Mouse (Mus musculus) heart, embryonic 13.5 days (tissue): ENCODE data around the gene Zfp688. TPM values are rescaled to one million over a fixed set of nuclear protein-coding genes. Genes with fewer than 3 reads are reported as not detected.
"Not testable (repeated sequence)": the region's sequence is repeated elsewhere in the genome, so short reads cannot be mapped to it uniquely, and the experiment has no call there.

Source experiments
- ATAC-seq: fragments of 200-750 bp; cut with Nextera tagmentation; 2 replicates; pipeline ENCODE4 v1.8.0; 2017; ENCODE audit warnings: moderate TSS enrichment; ENCODE audit not compliant: insufficient number of reproducible peaks, low FRiP score, low TSS enrichment; ENCODE audit errors: extremely low read depth
- H3K27ac ChIP-seq: fragments of 300-500 bp; sonication (generic); replicated peaks from 2 replicates; pipeline ENCODE4 v1.5.1; 2015; ENCODE audit warnings: moderate library complexity, mild to moderate bottlenecking, inconsistent platforms
- H3K27me3 ChIP-seq: fragments of 300-500 bp; sonication (generic); replicated peaks from 2 replicates; pipeline ENCODE4 v1.6.1; 2015; ENCODE audit warnings: mild to moderate bottlenecking, inconsistent platforms
- H3K36me3 ChIP-seq: fragments of 300-500 bp; sonication (generic); 2 replicates; pipeline ENCODE4 v1.6.1; 2015; ENCODE audit warnings: mild to moderate bottlenecking, inconsistent platforms
- H3K4me1 ChIP-seq: fragments of 300-500 bp; sonication (generic); 2 replicates; pipeline ENCODE4 v1.6.1; 2015; ENCODE audit warnings: inconsistent platforms
- H3K4me2 ChIP-seq: fragments of 300-500 bp; sonication (generic); 2 replicates; pipeline ENCODE4 v1.6.1; 2015; ENCODE audit warnings: inconsistent platforms, mild to moderate bottlenecking, moderate library complexity
- H3K4me3 ChIP-seq: fragments of 300-500 bp; sonication (generic); 2 replicates; pipeline ENCODE4 v1.5.1; 2015; ENCODE audit warnings: moderate library complexity, mild to moderate bottlenecking, inconsistent platforms
- H3K9ac ChIP-seq: fragments of 300-500 bp; sonication (generic); 2 replicates; pipeline ENCODE4 v1.6.1; 2015; ENCODE audit warnings: inconsistent platforms, mild to moderate bottlenecking, moderate library complexity
- H3K9me3 ChIP-seq: fragments of 300-500 bp; sonication (generic); 2 replicates; pipeline ENCODE4 v1.6.1; 2016; ENCODE audit warnings: inconsistent platforms
- WGBS: fragments of 180-500 bp; shearing (Covaris S2); methylation state at CpG from one replicate; pipeline ENCODE4 v1.1.7; 2015; ENCODE audit warnings: mixed read lengths; 5-methylcytosine and 5-hydroxymethylcytosine counted together
- polyA plus RNA-seq: library from polyadenylated mRNA; unstranded; fragments of >200 nt; fragmentation: Nextera tagmentation; extraction: Ambion mirVana; gene quantifications from 2 replicates; pipeline ENCODE4 v1.2.1, GENCODE M21; 2015

Gene Zfp688
- polyA plus RNA-seq, 1 experiment from 2014 or later = 16.3 TPM

DNA sequence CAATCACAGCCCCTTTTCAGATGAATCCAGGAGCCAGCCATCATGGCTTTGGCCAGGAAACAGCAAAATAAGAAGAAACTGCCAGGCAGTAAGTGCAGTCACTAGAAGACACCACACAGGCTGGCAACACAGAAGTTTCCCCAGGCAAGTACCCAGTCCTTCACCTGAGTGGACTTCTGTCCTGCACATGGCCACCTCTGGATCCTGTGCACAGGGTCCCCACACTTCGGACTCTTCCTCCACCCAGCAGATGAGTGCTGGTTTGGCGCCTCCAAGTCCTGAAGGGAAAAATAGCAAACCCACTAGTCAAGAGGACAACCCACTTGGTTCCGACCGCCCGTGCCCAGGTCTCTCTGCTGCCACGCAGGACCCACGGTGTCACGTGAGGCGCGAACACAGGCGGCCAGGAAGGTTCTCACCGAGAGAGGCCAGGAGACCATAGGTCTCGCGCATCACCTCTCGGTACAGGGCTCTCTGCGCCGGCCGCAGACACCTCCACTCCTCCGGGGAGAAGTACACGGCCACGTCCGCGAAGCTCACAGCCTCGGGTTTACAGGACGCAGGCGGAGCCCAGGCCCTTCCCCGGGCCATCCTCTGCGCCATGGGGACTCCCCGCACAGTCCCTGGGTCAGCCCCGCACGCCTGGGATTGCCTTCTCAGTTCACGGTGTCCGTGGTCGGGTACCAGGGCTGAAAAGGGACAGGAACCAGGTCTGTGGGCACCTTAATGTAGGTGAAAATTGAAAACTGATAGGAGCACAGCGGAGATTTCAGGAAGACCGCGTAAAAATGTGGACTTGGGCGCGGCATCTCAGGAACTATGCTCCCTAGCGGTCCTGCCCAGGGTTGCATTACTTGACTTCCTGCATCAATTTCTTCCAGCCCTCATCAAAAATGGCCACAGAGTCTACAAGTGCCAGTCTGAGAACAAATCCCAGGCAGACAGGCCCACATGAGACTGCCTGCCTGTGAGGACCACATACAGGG lies 15.6 kb downstream of the Zfp688 start, which contains the start of gene Zfp764:
Gene Zfp764, minus strand, starts transcription at position 821 of the 986 bp plus-strand sequence.
- Histone ChIP-seq H3K27ac (peak within 1 kb of the TSS; percentile 65), H3K9ac (peak within 1 kb of the TSS; percentile 89), H3K4me2 (peak within 1 kb of the TSS; percentile 94), H3K4me3 (peak within 1 kb of the TSS; percentile 70)
- H3K36me3 ChIP-seq, H3K4me1 ChIP-seq, H3K9me3 ChIP-seq, H3K27me3 ChIP-seq: not testable (repeated sequence)
- peak; percentile 73 for ATAC-seq
- WGBS = 6% methylated on average over 40 of the region's 40 CpGs

DNA sequence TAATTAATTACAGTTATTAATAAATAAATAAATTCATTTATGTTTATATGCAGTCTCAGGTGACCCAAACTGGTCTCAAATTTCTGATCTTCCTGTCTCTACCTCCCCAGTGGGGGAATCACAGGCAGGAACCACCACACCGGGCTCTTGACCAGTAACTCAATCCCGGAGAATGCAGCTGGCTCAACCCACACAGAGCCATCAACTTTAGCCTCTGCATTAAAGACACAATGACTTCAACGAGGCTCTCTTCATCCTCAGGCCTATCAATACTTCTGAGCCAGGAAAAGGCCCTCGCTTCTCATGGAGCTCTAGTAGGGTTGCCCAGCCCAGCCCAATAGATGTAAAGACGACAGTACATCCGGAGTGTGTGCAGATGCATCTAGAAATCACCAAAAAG lies 17.8 kb downstream of the Zfp688 start:
- not testable (repeated sequence) for H3K36me3 ChIP-seq, H3K27me3 ChIP-seq, H3K27ac ChIP-seq, H3K9ac ChIP-seq, H3K4me2 ChIP-seq, ATAC-seq, H3K9me3 ChIP-seq, H3K4me3 ChIP-seq, H3K4me1 ChIP-seq
- 90% methylated on average over 6 of the region's 6 CpGs for WGBS

DNA sequence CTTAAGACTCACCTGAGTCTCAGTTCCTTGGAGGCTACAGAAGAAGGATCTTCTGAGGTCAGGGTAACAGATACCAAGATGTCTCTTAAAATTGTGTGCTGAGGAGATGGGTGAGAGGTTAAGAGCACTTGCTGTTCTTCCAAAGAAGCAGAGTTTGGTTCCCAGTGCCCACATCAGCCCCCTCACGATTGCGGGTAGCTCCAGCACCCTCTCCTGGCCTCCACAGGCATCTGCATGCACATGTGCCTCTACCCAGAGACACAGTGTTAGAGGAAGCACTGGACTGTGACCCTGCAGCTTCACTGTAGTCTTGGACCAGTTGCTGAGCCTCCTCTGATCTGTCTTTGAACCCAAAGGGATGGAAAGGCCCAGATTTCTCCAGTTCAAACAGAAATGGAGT lies 18.9 kb downstream of the Zfp688 start:
- Histone ChIP-seq H3K27ac (no peak overlapping the region), H3K9me3 (no peaks in the 10 kb centered on the region), H3K27me3 (0 out of 2 replicates have a peak, but pooled peaks cover 3% of the 10 kb centered on the region), H3K4me3 (no peak overlapping the region), H3K36me3 (peaks cover 9% of the 10 kb centered on the region), H3K4me2 (no peak overlapping the region), H3K9ac (no peak overlapping the region), H3K4me1 (0 out of 2 replicates have a peak, but pooled peaks cover 6% of the 10 kb centered on the region)
- WGBS = 35% methylated on average over 2 of the region's 2 CpGs
- ATAC-seq = no peak

DNA sequence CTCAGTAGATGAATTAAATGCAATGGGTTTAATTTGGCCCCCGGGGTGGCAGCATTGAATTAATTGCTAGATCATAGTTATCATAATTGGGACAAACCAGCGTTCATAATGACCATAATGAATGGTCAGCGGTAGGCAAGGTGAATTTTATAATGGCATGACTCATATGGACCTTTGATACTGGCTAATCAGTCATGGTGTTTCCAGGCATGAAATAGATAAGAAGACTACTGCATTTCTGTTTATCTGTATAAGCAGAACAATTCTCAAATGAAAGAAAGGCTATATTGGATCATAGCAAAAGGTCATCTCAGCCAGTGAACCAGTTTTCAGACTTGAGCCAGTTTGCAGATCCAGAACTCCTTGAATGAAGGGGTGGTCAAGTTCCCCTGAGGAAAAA lies 21.5 kb downstream of the Zfp688 start:
- Histone ChIP-seq H3K4me1 (no peaks in the 10 kb centered on the region), H3K4me2 (no peak overlapping the region), H3K4me3 (no peak overlapping the region), H3K36me3 (peaks cover 9% of the 10 kb centered on the region), H3K27me3 (peaks cover 11% of the 10 kb centered on the region), H3K9me3 (no peaks in the 10 kb centered on the region), H3K9ac (no peak overlapping the region), H3K27ac (no peak overlapping the region)
- no peak for ATAC-seq
- 66% methylated on average over 3 of the region's 3 CpGs for WGBS

DNA sequence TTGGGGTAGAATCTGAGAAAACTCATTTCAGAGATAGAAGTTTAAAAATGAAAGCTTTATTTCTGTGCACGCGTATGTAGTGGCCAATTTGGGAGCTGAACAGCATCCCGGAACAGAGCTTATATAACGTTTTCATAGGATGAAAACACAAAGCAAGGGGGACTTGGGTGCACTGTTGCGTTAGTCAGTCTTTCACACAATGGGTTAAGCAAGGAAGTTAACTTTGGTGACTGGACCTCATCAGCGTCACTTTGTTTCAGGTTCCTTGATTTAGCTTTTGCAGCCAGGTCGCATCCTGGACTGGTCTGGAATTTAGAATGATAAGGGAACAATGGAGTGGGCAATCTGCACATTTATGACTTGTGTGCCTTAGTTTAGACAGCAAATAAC lies 27.9 kb downstream of the Zfp688 start:
- 14% methylated on average over 7 of the region's 7 CpGs for WGBS

DNA sequence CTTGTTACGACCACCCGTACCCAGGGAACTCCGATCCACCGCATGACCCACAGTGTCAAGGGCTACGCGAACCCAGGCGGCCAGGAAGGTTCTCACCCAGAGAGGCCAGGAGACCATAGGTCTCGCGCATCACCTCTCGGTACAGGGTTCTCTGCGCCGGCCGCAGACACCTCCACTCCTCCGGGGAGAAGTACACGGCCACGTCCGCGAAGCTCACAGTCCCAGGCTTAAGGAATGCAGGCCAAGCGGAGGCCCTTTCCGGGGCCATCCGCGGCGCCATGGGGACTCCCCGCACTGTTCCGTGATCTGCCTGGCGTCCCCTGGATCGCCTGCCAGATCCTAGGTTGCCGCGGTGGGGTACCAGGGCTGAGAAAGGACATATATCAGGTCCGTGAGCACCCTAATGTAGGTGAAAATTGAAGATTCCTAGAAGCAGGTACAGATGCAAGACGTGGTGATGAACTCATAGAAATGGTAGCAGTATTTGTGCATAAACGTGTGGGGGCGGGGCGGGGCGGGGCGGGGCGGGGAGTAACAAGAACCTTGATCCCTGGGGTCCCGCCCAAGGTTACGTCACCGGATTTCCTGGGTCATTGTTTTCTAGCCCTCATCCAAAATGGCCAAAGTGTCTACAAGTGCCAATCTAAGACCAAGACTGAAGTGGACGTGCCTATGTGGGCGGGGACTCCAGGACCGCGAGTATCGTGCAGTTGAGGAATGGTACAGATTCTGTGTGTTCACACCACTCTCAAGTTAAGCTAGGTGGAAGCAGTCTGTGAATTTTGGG lies 28.5 kb downstream of the Zfp688 start, which contains the start of gene E430018J23Rik:
Gene E430018J23Rik, minus strand, starts transcription at position 473 of the 787 bp plus-strand sequence.
- Histone ChIP-seq H3K9me3 (no peaks in the 10 kb centered on the region), H3K4me3 (peak within 1 kb of the TSS; percentile 77), H3K9ac (peak within 1 kb of the TSS; percentile 93), H3K4me2 (peak within 1 kb of the TSS; percentile 85), H3K36me3 (peaks cover 14% of the 10 kb centered on the region), H3K27ac (peak within 1 kb of the TSS; percentile 92), H3K27me3 (peaks cover 8% of the 10 kb centered on the region), H3K4me1 (peaks cover 19% of the 10 kb centered on the region)
- WGBS = under 1% methylated on average over 45 of the region's 45 CpGs
- ATAC-seq = peak; percentile 86

More for the DNA sequence above, 27.9 kb downstream of the Zfp688 start:
- no peaks in the 10 kb centered on the region for H3K9me3 ChIP-seq
- H3K36me3 ChIP-seq = peaks cover 14% of the 10 kb centered on the region
- no peak for ATAC-seq
- peak overlapping the region; percentile 92 for H3K27ac ChIP-seq
- peaks cover 8% of the 10 kb centered on the region for H3K27me3 ChIP-seq
- peak overlapping the region; percentile 85 for H3K4me2 ChIP-seq
- H3K4me1 ChIP-seq = peaks cover 19% of the 10 kb centered on the region
- H3K9ac ChIP-seq = peak overlapping the region; percentile 79
- peak overlapping the region; percentile 77 for H3K4me3 ChIP-seq

DNA sequence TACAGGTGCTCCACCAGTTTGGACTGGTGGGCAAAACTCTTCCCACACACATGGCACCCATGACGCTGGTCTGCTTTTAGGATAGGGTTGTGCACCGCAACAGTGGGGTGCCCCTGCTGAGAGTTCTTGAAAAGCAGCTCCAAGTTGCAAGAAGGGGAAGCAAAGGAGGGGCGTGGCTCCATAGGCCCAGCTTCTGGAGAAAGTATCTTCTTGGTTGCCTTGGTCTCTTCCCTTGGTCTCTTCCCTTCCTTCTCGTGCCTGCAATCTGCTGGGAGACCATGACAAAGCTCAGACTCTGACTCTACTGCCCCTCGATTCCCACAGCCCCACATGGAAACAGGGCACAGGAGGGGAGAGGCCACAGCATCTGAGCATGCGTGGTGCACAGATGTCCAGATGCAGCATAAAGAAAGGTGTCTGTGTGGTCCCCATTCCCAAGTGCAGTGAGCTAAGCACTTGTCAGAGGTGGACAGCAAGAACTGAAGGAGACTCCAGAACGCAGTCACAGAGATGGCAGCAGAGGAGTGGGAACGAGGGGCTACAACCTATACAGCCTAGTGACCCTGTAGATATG lies 29.5 kb downstream of the Zfp688 start:
- Histone ChIP-seq H3K9ac (peak overlapping the region; percentile 93), H3K4me1 (peaks cover 19% of the 10 kb centered on the region), H3K9me3 (no peaks in the 10 kb centered on the region), H3K36me3 (peaks cover 14% of the 10 kb centered on the region), H3K27me3 (peaks cover 5% of the 10 kb centered on the region), H3K4me3 (peak overlapping the region; percentile 77), H3K4me2 (peak overlapping the region; percentile 85), H3K27ac (no peak overlapping the region)
- no peak for ATAC-seq
- WGBS = 83% methylated on average over 8 of the region's 8 CpGs

DNA sequence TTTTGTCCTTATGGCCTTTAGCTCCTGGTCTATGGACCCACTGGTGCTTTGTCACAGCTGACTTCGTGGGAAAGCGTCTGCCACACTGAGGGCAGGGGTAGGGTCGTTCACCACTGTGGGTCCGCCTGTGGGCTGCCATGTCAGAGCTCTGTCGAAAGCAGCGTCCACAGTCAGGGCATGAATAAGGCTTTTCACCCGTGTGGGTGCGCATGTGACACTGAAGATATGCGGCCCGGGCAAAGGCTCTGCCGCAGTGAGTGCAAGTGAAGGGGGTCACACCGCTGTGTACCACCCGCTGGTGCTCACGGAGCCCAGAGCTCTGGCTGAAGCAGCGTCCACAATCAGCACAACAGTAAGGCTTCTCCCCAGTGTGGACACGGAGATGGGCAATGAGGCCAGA lies 30.3 kb downstream of the Zfp688 start:
- Histone ChIP-seq H3K27me3 (no peaks in the 10 kb centered on the region), H3K9ac (no peak overlapping the region), H3K9me3 (no peaks in the 10 kb centered on the region), H3K4me1 (peaks cover 19% of the 10 kb centered on the region), H3K27ac (no peak overlapping the region), H3K36me3 (peaks cover 14% of the 10 kb centered on the region), H3K4me2 (no peak overlapping the region), H3K4me3 (no peak overlapping the region)
- WGBS = 95% methylated on average over 16 of the region's 16 CpGs
- ATAC-seq = no peak

DNA sequence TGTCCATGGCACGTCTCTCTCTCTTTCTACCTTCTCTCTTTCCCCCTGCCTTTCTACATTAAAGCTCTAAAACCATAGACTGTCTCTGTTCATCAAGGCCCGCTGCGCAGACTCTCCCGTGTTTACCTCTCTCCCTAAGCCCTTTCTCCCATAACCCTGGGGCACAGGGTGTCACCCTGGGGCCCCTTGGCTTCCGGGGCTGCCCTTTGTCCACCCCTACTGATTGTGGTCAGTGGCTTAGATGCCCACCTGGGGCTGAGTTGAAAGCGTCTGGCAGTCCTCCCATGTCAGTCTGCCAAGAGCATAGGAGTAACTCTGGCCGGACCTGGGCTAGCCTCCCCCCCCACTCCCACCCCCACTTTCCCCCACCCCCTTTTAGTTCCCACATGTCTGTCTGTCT lies 31.6 kb downstream of the Zfp688 start:
- Histone ChIP-seq H3K9me3 (no peaks in the 10 kb centered on the region), H3K36me3 (peaks cover 19% of the 10 kb centered on the region), H3K4me2 (no peak overlapping the region), H3K9ac (no peak overlapping the region), H3K27me3 (no peaks in the 10 kb centered on the region), H3K4me1 (peaks cover 28% of the 10 kb centered on the region), H3K27ac (no peak overlapping the region), H3K4me3 (no peak overlapping the region)
- WGBS = 82% methylated on average over 7 of the region's 7 CpGs
- no peak for ATAC-seq

DNA sequence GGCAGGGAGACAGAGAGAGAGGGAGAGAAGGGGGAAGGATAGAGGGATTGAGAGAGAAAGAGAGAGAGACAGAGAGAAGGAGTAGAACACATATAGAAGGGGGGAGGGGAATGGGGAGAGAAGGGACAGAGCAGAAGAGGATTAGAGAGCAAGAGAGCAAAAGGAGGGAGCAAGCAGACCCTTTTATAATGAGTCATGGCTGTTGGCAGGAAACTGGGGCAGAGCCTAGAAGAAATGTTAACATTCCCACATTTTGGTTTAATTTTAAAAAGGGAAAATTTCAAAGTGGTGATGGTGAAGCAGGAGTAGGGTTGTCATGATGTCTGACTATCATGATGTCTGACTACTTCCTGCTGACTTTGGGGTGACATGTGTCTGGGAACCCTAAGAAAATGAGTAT lies 33.7 kb downstream of the Zfp688 start:
- not testable (repeated sequence) for H3K4me3 ChIP-seq
- peaks cover 38% of the 10 kb centered on the region for H3K36me3 ChIP-seq

More for the DNA sequence above, 33.7 kb downstream of the Zfp688 start:
- not testable (repeated sequence) for ATAC-seq, H3K27me3 ChIP-seq, H3K9me3 ChIP-seq, H3K27ac ChIP-seq, H3K4me2 ChIP-seq, H3K9ac ChIP-seq
- peaks cover 19% of the 10 kb centered on the region for H3K4me1 ChIP-seq
